Mouse (Mus musculus): ENCODE results near the gene Abraxas1. TPM values are rescaled to one million over a fixed set of nuclear protein-coding genes. Genes with fewer than 3 reads are reported as not detected.

The Abraxas1 gene
- total and polyA plus RNA-seq, 3 experiments: 14.2 to 26.4 TPM; not detected in 1

DNA sequence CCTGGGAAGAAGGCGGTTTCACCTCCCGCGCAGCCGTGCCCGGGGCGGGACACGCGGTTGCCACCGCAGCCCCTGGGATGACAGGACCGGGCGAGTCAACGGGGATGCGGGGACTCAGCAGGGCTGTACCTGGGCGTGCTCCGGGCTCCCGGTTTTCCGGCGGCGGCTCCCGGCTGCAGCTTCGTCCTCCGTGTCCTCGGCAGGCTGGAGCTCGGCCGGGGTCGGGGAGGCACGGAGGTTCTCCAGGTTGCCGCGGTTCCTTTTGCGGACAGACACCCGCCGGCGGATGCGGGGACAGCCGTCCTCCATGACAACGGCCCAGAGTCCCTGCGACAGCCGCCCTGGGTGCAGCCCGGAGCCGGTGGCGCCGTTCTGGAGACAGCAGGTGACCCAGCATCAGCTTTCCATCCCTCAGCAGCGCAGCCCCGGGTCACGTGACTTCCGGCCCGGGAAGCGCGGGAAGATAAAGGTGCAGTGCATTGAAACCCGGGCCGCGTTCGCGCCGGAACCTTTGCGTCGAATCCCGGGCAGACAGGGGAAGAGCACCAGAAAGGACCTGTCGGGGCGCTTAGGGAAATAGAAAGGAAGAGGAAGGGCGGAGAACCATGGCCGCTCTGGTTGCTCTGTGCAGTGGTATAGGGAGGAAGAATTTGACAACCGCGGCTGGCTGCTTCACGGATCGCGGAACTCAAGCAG is 22.5 kb downstream of the Abraxas1 start, which contains the start of the genes Helq and Mrps18c:
Helq (minus strand) TSS at position 434 of the 696 bp plus-strand sequence.
Mrps18c (plus strand) TSS at position 463 of the 696 bp plus-strand sequence.
- peak within 1 kb of the TSS; percentile 72 for H3K27ac ChIP-seq (ENCODE audit: control insufficient read depth, low read depth, low read length)
- no peaks in the 10 kb centered on the region for H3K27me3 ChIP-seq (ENCODE audit: control insufficient read depth in 1 of 2, insufficient read depth in 2 of 2, low read length in 2 of 2)
- no peaks in the 10 kb centered on the region for H3K9me3 ChIP-seq (replicated peaks; ENCODE audit: insufficient read depth, low read length)
- DNase-seq (ENCODE audit: low read depth, low spot score): peak; percentile 97
- peak within 1 kb of the TSS; percentile 62 to 96 for H3K4me3 ChIP-seq (ENCODE audit: control insufficient read depth in 1 of 2, insufficient read depth in 1 of 2, low read depth in 2 of 2, low read length in 2 of 2)
- peak within 1 kb of the TSS; percentile 94 for H3K9ac ChIP-seq (ENCODE audit: control insufficient read depth, low read depth, low read length, poor library complexity, severe bottlenecking)
- peaks cover 6 to 26% of the 10 kb centered on the region in 2 experiments; a peak in 3 of 4 replicates for H3K36me3 ChIP-seq (ENCODE audit: control insufficient read depth in 1 of 2, insufficient read depth in 2 of 2, low read length in 2 of 2)
- peaks cover 38% of the 10 kb centered on the region for H3K79me2 ChIP-seq (ENCODE audit: control insufficient read depth, insufficient read depth, low read length, poor library complexity)
- peaks cover 4 to 12% of the 10 kb centered on the region in 2 experiments for H3K4me1 ChIP-seq (ENCODE audit: control insufficient read depth in 1 of 2, insufficient read depth in 2 of 2, low read length in 2 of 2)
- TF ChIP-seq KAT2A (conservative IDR thresholded peaks at IDR 0.05; ENCODE audit: low read depth, low read length) (no peak; the same call in 1 of the 2 replicates), GATA1 (IDR thresholded peaks at IDR 0.05; ENCODE audit: low read depth, low read length) (peak; percentile 62), TAL1 (IDR thresholded peaks at IDR 0.05; ENCODE audit: low read length) (no peak), SIN3A (IDR thresholded peaks at IDR 0.05; ENCODE audit: low read length) (peak; percentile 93), NRF1 (IDR thresholded peaks at IDR 0.05; ENCODE audit: insufficient read depth, low read depth, low read length, poor library complexity, severe bottlenecking) (peak; percentile 36; the same call in 1 of the 2 replicates), ZKSCAN1 (IDR thresholded peaks at IDR 0.05; ENCODE audit: low read depth, low read length) (no peak), CTCF (IDR thresholded peaks at IDR 0.05 in 2 of 3, conservative IDR thresholded peaks at IDR 0.05 in 1 of 3; ENCODE audit: control insufficient read depth in 1 of 3, insufficient read depth in 1 of 3, low read depth in 2 of 3, low read length in 3 of 3, poor library complexity in 1 of 3, severe bottlenecking in 1 of 3) (no peak), TCF12 (IDR thresholded peaks at IDR 0.05; ENCODE audit: low read depth, low read length) (peak; percentile 80), USF1 (IDR thresholded peaks at IDR 0.05; ENCODE audit: low read depth, low read length) (peak; percentile 98), MYC (IDR thresholded peaks at IDR 0.05; ENCODE audit: low read depth, low read length) (no peak), BHLHE40 (IDR thresholded peaks at IDR 0.05; ENCODE audit: borderline replicate concordance, low read depth, low read length) (peak; percentile 95), ZNF384 (IDR thresholded peaks at IDR 0.05; ENCODE audit: low read depth, low read length) (no peak), MAFK (IDR thresholded peaks at IDR 0.05; ENCODE audit: borderline replicate concordance, low read depth, low read length) (no peak), CHD1 (IDR thresholded peaks at IDR 0.05; ENCODE audit: low read depth, low read length) (no peak), POLR2AphosphoS2 (IDR thresholded peaks at IDR 0.05; ENCODE audit: low read length) (peak; percentile 53; the same call in 1 of the 2 replicates), HCFC1 (IDR thresholded peaks at IDR 0.05; ENCODE audit: low read depth, low read length) (peak; percentile 94), EP300 (IDR thresholded peaks at IDR 0.05; ENCODE audit: low read depth in 1 of 2, low read length in 2 of 2) (peak in 1 of 2 experiments; percentile 55; a peak in 2 of 4 replicates), POLR2A (IDR thresholded peaks at IDR 0.05; ENCODE audit: control insufficient read depth in 1 of 2, insufficient read depth in 1 of 2, low read depth in 1 of 2, low read length in 2 of 2, poor library complexity in 1 of 2) (peak; percentile 85 to 90), MXI1 (IDR thresholded peaks at IDR 0.05; ENCODE audit: low read depth, low read length) (peak; percentile 69), UBTF (IDR thresholded peaks at IDR 0.05; ENCODE audit: borderline replicate concordance, insufficient read depth, low read depth, low read length) (0 out of 2 replicates have a peak, but pooled peaks have one; percentile 74), MYB (IDR thresholded peaks at IDR 0.05; ENCODE audit: low read depth, low read length) (no peak), MAZ (IDR thresholded peaks at IDR 0.05; ENCODE audit: low read depth, low read length) (no peak), ETS1 (IDR thresholded peaks at IDR 0.05; ENCODE audit: low read depth, low read length) (peak; percentile 52; the same call in 1 of the 2 replicates), RAD21 (IDR thresholded peaks at IDR 0.05; ENCODE audit: low read depth, low read length) (no peak), CHD2 (IDR thresholded peaks at IDR 0.05; ENCODE audit: low read length) (no peak), TBP (IDR thresholded peaks at IDR 0.05; ENCODE audit: low read depth, low read length) (peak; percentile 88), ZMIZ1 (IDR thresholded peaks at IDR 0.05; ENCODE audit: low read depth, low read length) (peak; percentile 22), NELFE (IDR thresholded peaks at IDR 0.05; ENCODE audit: low read depth, low read length) (peak; percentile 78), ELF1 (IDR thresholded peaks at IDR 0.05; ENCODE audit: low read depth, low read length) (peak; percentile 91), POLR2AphosphoS5 (IDR thresholded peaks at IDR 0.05; ENCODE audit: borderline replicate concordance, low read depth, low read length) (no peak), ZC3H11A (IDR thresholded peaks at IDR 0.05; ENCODE audit: low read depth, low read length) (no peak), GABPA (IDR thresholded peaks at IDR 0.05; ENCODE audit: low read depth, low read length) (no peak), SMC3 (IDR thresholded peaks at IDR 0.05; ENCODE audit: low read depth, low read length) (no peak), E2F4 (IDR thresholded peaks at IDR 0.05; ENCODE audit: borderline replicate concordance, low read depth, low read length) (peak; percentile 97), RCOR1 (IDR thresholded peaks at IDR 0.05; ENCODE audit: low read depth, low read length) (no peak), MEF2A (IDR thresholded peaks at IDR 0.05; ENCODE audit: extremely low read depth, insufficient replicate concordance, low read depth, low read length, poor library complexity, severe bottlenecking) (no peak)
